Mouse (Mus musculus): ENCODE results near the gene Fcho2. TPM values are rescaled to one million over a fixed set of nuclear protein-coding genes. Genes with fewer than 3 reads are reported as not detected.

The Fcho2 gene
- total and polyA plus RNA-seq, 3 experiments: 3.0 to 9.0 (median 5.6) TPM

GRCm38 (mm10) chr13:98813596-98814274 is 1.5 kb downstream of the Fcho2 start:
- peak overlapping the region; percentile 86 to 95 (median 92) for H3K4me3 ChIP-seq (replicated peaks in 1 of 3; ENCODE audit: low read depth in 2 of 3, low read length in 2 of 3, poor library complexity in 1 of 3)
- in situ Hi-C loops (cut with MboI; ENCODE audit: low pct_ligation_motif_present, low pct_unique_long_range_greater_than_20kb, low sequenced_read_pairs) (no loop called here), dilution Hi-C loops (cut with MboI; ENCODE audit: extremely low pct_ligation_motif_present, extremely low pct_unique_long_range_greater_than_20kb, low sequenced_read_pairs) (no loop called here)
- TF ChIP-seq MYC (IDR thresholded peaks at IDR 0.05; ENCODE audit: low read depth, low read length) (peak; percentile 69; the same call in 1 of the 2 replicates), USF1 (IDR thresholded peaks at IDR 0.05; ENCODE audit: low read depth, low read length) (peak; percentile 22; the same call in 1 of the 2 replicates), TBP (conservative IDR thresholded peaks at IDR 0.05; ENCODE audit: low read depth, low read length) (peak; percentile 4; the same call in 1 of the 2 replicates), POLR2A (IDR thresholded peaks at IDR 0.05; ENCODE audit: low read depth, low read length) (no peak), SIN3A (IDR thresholded peaks at IDR 0.05; ENCODE audit: low read length) (peak; percentile 23), ZNF384 (IDR thresholded peaks at IDR 0.05; ENCODE audit: low read depth, low read length) (no peak), POLR2AphosphoS2 (IDR thresholded peaks at IDR 0.05; ENCODE audit: low read depth, low read length) (no peak), USF2 (conservative IDR thresholded peaks at IDR 0.05; ENCODE audit: low read depth, low read length) (0 out of 2 replicates have a peak, but pooled peaks have one; percentile 37), MAX (IDR thresholded peaks at IDR 0.05; ENCODE audit: low read length) (peak; percentile 91), BHLHE40 (IDR thresholded peaks at IDR 0.05; ENCODE audit: low read depth, low read length) (peak; percentile 70), MXI1 (IDR thresholded peaks at IDR 0.05; ENCODE audit: low read depth, low read length) (peak; percentile 73), CHD1 (IDR thresholded peaks at IDR 0.05; ENCODE audit: low read depth, low read length) (peak; percentile 53; the same call in 1 of the 2 replicates)
- H3K27ac ChIP-seq (ENCODE audit: insufficient read depth, low read depth): peak overlapping the region; percentile 52; the same call in 1 of the 2 replicates
- H3K9me3 ChIP-seq (replicated peaks; ENCODE audit: low read length): no peaks in the 10 kb centered on the region
- H3K9ac ChIP-seq (ENCODE audit: insufficient read depth, low read depth): peak overlapping the region; percentile 92
- peaks cover 3 to 34% of the 10 kb centered on the region in 2 experiments; a peak in 2 of 4 replicates for H3K4me1 ChIP-seq (ENCODE audit: control insufficient read depth in 1 of 2, insufficient read depth in 2 of 2)
- H3K27me3 ChIP-seq (replicated peaks): no peaks in the 10 kb centered on the region
- peak overlapping the region; percentile 89 for H3K4me2 ChIP-seq (ENCODE audit: insufficient read depth, low read depth, poor library complexity, severe bottlenecking)
- no peaks in the 10 kb centered on the region for H3K36me3 ChIP-seq (replicated peaks in 1 of 2; ENCODE audit: control insufficient read depth in 1 of 2, insufficient read depth in 1 of 2, low read length in 1 of 2)
- H3K79me2 ChIP-seq (replicated peaks; ENCODE audit: control insufficient read depth, extremely low read depth, insufficient read depth, poor library complexity, severe bottlenecking): peaks cover 33% of the 10 kb centered on the region
- DNase-seq (ENCODE audit: extremely low read depth): peak; percentile 42

GRCm38 (mm10) chr13:98813167-98813566 is 2.1 kb downstream of the Fcho2 start:
- dilution Hi-C loops (cut with MboI; ENCODE audit: extremely low pct_ligation_motif_present, extremely low pct_unique_long_range_greater_than_20kb, low sequenced_read_pairs): no loop called here
- H3K27me3 ChIP-seq (replicated peaks): no peaks in the 10 kb centered on the region
- in situ Hi-C loops (cut with MboI; ENCODE audit: low pct_ligation_motif_present, low pct_unique_long_range_greater_than_20kb, low sequenced_read_pairs): no loop called here
- TF ChIP-seq ZNF384 (IDR thresholded peaks at IDR 0.05; ENCODE audit: low read depth, low read length): peak; percentile 72
- no peak for TF ChIP-seq RAD21 (IDR thresholded peaks at IDR 0.05; ENCODE audit: low read depth, low read length)
- no peak for TF ChIP-seq ELF1 (IDR thresholded peaks at IDR 0.05; ENCODE audit: low read depth, low read length)
- peaks cover 3 to 34% of the 10 kb centered on the region in 2 experiments; a peak in 2 of 4 replicates for H3K4me1 ChIP-seq (ENCODE audit: control insufficient read depth in 1 of 2, insufficient read depth in 2 of 2)
- H3K4me2 ChIP-seq (ENCODE audit: insufficient read depth, low read depth, poor library complexity, severe bottlenecking): peak overlapping the region; percentile 89
- DNase-seq (ENCODE audit: extremely low read depth): no peak
- no peaks in the 10 kb centered on the region for H3K36me3 ChIP-seq (replicated peaks in 1 of 2; ENCODE audit: control insufficient read depth in 1 of 2, insufficient read depth in 1 of 2, low read length in 1 of 2)
- H3K79me2 ChIP-seq (replicated peaks; ENCODE audit: control insufficient read depth, extremely low read depth, insufficient read depth, poor library complexity, severe bottlenecking): peaks cover 36% of the 10 kb centered on the region
- peak overlapping the region; percentile 92; the same call in 1 of the 2 replicates for H3K9ac ChIP-seq (ENCODE audit: insufficient read depth, low read depth)
- H3K4me3 ChIP-seq (replicated peaks in 1 of 3; ENCODE audit: low read depth in 2 of 3, low read length in 2 of 3, poor library complexity in 1 of 3): peak overlapping the region; percentile 53 to 95 (median 92)
- H3K27ac ChIP-seq (ENCODE audit: insufficient read depth, low read depth): no peak overlapping the region
- no peaks in the 10 kb centered on the region for H3K9me3 ChIP-seq (replicated peaks; ENCODE audit: low read length)

Measured in CH12.LX (cell line).